24 mouse cellular contexts compared by ENCODE assay signal in genomic region chr12:78801836-78802235, GRCm38 (mm10). TPM values are rescaled to one million over a fixed set of nuclear protein-coding genes. Genes with fewer than 3 reads are reported as not detected.
DNase-seq lines count a peak whose midpoint lies in the region; ATAC-seq lines count a peak whose summit lies in the region.
"Had no signal": no experiment of that assay in that cellular context is flagged by ENCODE, and none has a peak within 500 bp of the region (broad histone marks: within the 10 kb centered on the region; RNA-seq: fewer than 3 reads in every experiment).

No protein-coding gene starts in this region.

- ATAC-seq in granulocyte monocyte progenitor cell, adult 5-6 weeks (replicated peaks; ENCODE audit: poor library complexity, severe bottlenecking) = peak; percentile 72
- ATAC-seq: activated CD4-positive, CD25-positive, alpha-beta regulatory T cell, adult 4 months; forebrain, embryonic 14.5 days; forebrain, embryonic 16.5 days; Patski had no signal

- H3K27me3 ChIP-seq in megakaryocyte, embryonic 14.5 days (replicated peaks) = no peaks in the 10 kb centered on the region
- H3K27me3 ChIP-seq: embryonic facial prominence, embryonic 13.5 days; embryonic facial prominence, embryonic 15.5 days; forebrain, embryonic 12.5 days; Patski had no signal

- H3K36me3 ChIP-seq in megakaryocyte, embryonic 14.5 days (replicated peaks; ENCODE audit: low read length) = peaks cover 37% of the 10 kb centered on the region

- peaks cover 28% of the 10 kb centered on the region for H3K4me1 ChIP-seq in megakaryocyte, embryonic 14.5 days
- H3K4me1 ChIP-seq: embryonic facial prominence, embryonic 13.5 days; embryonic facial prominence, embryonic 15.5 days; forebrain, embryonic 10.5 days; forebrain, embryonic 12.5 days had no signal

- H3K4me3 ChIP-seq in megakaryocyte, embryonic 14.5 days (replicated peaks) = peak overlapping the region; percentile 70
- H3K4me3 ChIP-seq: embryonic facial prominence, embryonic 13.5 days; embryonic facial prominence, embryonic 15.5 days; erythroblast, embryonic 14.5 days; forebrain, embryonic 10.5 days; forebrain, embryonic 12.5 days had no signal

- DNase-seq in 416B (ENCODE audit: low read depth) = peak; percentile 60
- no peak for DNase-seq in cerebellum, adult 18-20 months
- DNase-seq in testis, postnatal 10 days (ENCODE audit: low spot score) = no peak
- no peak for DNase-seq in layer of hippocampus, adult 11-12 months (ENCODE audit: low spot score)
- DNase-seq: adrenal gland, adult 8-10 months; adrenal gland, postnatal 14 days; adrenal gland, postnatal 36 days; cerebellum, adult 11-12 months; cerebellum, adult 8-10 months; cerebellum, adult 9-11 months; cerebellum, postnatal 14 days; cerebellum, postnatal 36 days; embryo, embryonic 11 days had no signal

- no peaks in the 10 kb centered on the region for H3K9me3 ChIP-seq in megakaryocyte, embryonic 14.5 days
- H3K9me3 ChIP-seq: embryonic facial prominence, embryonic 13.5 days; embryonic facial prominence, embryonic 15.5 days; forebrain, embryonic 10.5 days; forebrain, embryonic 12.5 days had no signal

RNA-seq across cellular contexts. Expression of gene Mpp5, which starts 53.1 kb away (rescaled TPM):
- total RNA-seq in granulocyte monocyte progenitor cell, adult 5-6 weeks (2014; fragmentation: Nextera tagmentation) = 5.5 and 6.9 TPM in 2 replicates
- 10.0 and 15.3 TPM in 2 replicates for total RNA-seq in granulocyte monocyte progenitor cell, adult 5-6 weeks (2017)
- polyA plus RNA-seq in megakaryocyte, embryonic 14.5 days (2012; ENCODE audit: insufficient read depth, low replicate concordance) = 1.6 TPM in 1 of 2 replicates, not detected in the other

RNA-seq across cellular contexts. Expression of gene Atp6v1d, which starts 59.6 kb away (rescaled TPM):
- 47.8 and 57.0 TPM in 2 replicates for total RNA-seq in granulocyte monocyte progenitor cell, adult 5-6 weeks (2014; fragmentation: Nextera tagmentation)
- total RNA-seq in granulocyte monocyte progenitor cell, adult 5-6 weeks (2017) = 35.2 and 45.5 TPM in 2 replicates
- polyA plus RNA-seq in megakaryocyte, embryonic 14.5 days (2012; ENCODE audit: insufficient read depth, low replicate concordance) = 0.60 and 8.3 TPM in 2 replicates

RNA-seq across cellular contexts. Expression of gene Eif2s1, which starts 59.8 kb away (rescaled TPM):
- 95.3 and 112 TPM in 2 replicates for total RNA-seq in granulocyte monocyte progenitor cell, adult 5-6 weeks (2014; fragmentation: Nextera tagmentation)
- total RNA-seq in granulocyte monocyte progenitor cell, adult 5-6 weeks (2017) = 130 and 136 TPM in 2 replicates
- polyA plus RNA-seq in megakaryocyte, embryonic 14.5 days (2012; ENCODE audit: insufficient read depth, low replicate concordance) = 0.48 and 13.8 TPM in 2 replicates
